Mouse (Mus musculus) hindbrain, embryonic 16.5 days (tissue): ENCODE measurements around the gene Orc1. TPM values are rescaled to one million over a fixed set of nuclear protein-coding genes. Genes with fewer than 3 reads are reported as not detected.

Experiments used
- ATAC-seq: fragments of 200-750 bp; cut with Nextera tagmentation; 2 replicates; pipeline ENCODE4 v1.8.0; 2017; ENCODE audit warnings: moderate TSS enrichment, moderate library complexity
- H3K27ac ChIP-seq: fragments of 300-500 bp; sonication (generic); 2 replicates; pipeline ENCODE4 v1.5.1; 2014; ENCODE audit warnings: low read depth, mild to moderate bottlenecking, control low read depth, low read length, moderate library complexity
- H3K27me3 ChIP-seq: fragments of 300-500 bp; sonication (generic); replicated peaks from 2 replicates; pipeline ENCODE4 v1.6.1; 2014; ENCODE audit warnings: low read length; ENCODE audit not compliant: control insufficient read depth, insufficient read depth
- H3K36me3 ChIP-seq: fragments of 300-500 bp; sonication (generic); 2 replicates; pipeline ENCODE4 v1.6.1; 2014; ENCODE audit warnings: mild to moderate bottlenecking, low read length, moderate library complexity, mixed read lengths; ENCODE audit not compliant: control insufficient read depth, insufficient read depth
- H3K4me1 ChIP-seq: fragments of 300-500 bp; sonication (generic); 2 replicates; pipeline ENCODE4 v1.6.1; 2014; ENCODE audit warnings: low read depth, low read length; ENCODE audit not compliant: control insufficient read depth, insufficient read depth
- H3K4me2 ChIP-seq: fragments of 300-500 bp; sonication (generic); 2 replicates; pipeline ENCODE4 v1.6.1; 2014; ENCODE audit warnings: mild to moderate bottlenecking, low read length, control low read depth, moderate library complexity
- H3K4me3 ChIP-seq: fragments of 300-500 bp; sonication (generic); 2 replicates; pipeline ENCODE4 v1.5.1; 2014; ENCODE audit warnings: mild to moderate bottlenecking, low read length, control low read depth, moderate library complexity
- H3K9ac ChIP-seq: fragments of 300-500 bp; sonication (generic); 2 replicates; pipeline ENCODE4 v1.6.1; 2014; ENCODE audit warnings: low read depth, mild to moderate bottlenecking, control low read depth, low read length, moderate library complexity
- H3K9me3 ChIP-seq: fragments of 300-500 bp; sonication (generic); 2 replicates; pipeline ENCODE4 v1.6.1; 2014; ENCODE audit warnings: mild to moderate bottlenecking, low read length, moderate library complexity; ENCODE audit not compliant: control insufficient read depth
- WGBS: fragments of 180-500 bp; shearing (Covaris S2); extraction: QIAGEN DNeasy Blood & Tissue Kit; methylation state at CpG from one replicate; pipeline ENCODE4 v1.1.7; 2014; 5-methylcytosine and 5-hydroxymethylcytosine counted together
- polyA plus RNA-seq: library from polyadenylated mRNA; unstranded; fragments of >200 nt; fragmentation: Nextera tagmentation; extraction: Ambion mirVana; gene quantifications from 2 replicates; pipeline ENCODE4 v1.2.1, GENCODE M21; 2015

Orc1 gene
- polyA plus RNA-seq: 1.5 and 2.2 TPM in 2 replicates

- peak; percentile 99 for ATAC-seq
- Histone ChIP-seq H3K4me1 (peaks cover 18% of the 10 kb centered on the region), H3K36me3 (peaks cover 9% of the 10 kb centered on the region), H3K27ac (peak within 1 kb of the TSS; percentile 78), H3K27me3 (no peaks in the 10 kb centered on the region), H3K4me2 (peak within 1 kb of the TSS; percentile 98), H3K9me3 (no peaks in the 10 kb centered on the region), H3K4me3 (peak within 1 kb of the TSS; percentile 89), H3K9ac (peak within 1 kb of the TSS; percentile 83)
- under 1% methylated on average over 64 of the region's 64 CpGs for WGBS
Observed at GRCm38 (mm10) chr4:108578840-108579742, at the start of gene Orc1, which contains the start of gene Prpf38a. Gene Orc1 (plus strand): TSS chr4:108579423. Gene Prpf38a (minus strand): TSS chr4:108579336.

- H3K4me2 ChIP-seq: no peak overlapping the region
- ATAC-seq: no peak
- no peak overlapping the region for H3K4me3 ChIP-seq
- H3K4me1 ChIP-seq: no peaks in the 10 kb centered on the region
- 89% methylated on average over 2 of the region's 2 CpGs for WGBS
- no peak overlapping the region for H3K27ac ChIP-seq
- H3K36me3 ChIP-seq: peaks cover 3% of the 10 kb centered on the region; the same call in 1 of the 2 replicates
- no peaks in the 10 kb centered on the region for H3K9me3 ChIP-seq
- no peak overlapping the region for H3K9ac ChIP-seq
- H3K27me3 ChIP-seq: no peaks in the 10 kb centered on the region
Observed at GRCm38 (mm10) chr4:108539701-108540100, 39.5 kb upstream of the Orc1 start.

- no peak for ATAC-seq
- 70% methylated on average over 1 of the region's 1 CpGs for WGBS
- no peaks in the 10 kb centered on the region for H3K9me3 ChIP-seq
- H3K9ac ChIP-seq: no peak overlapping the region
- no peak overlapping the region for H3K27ac ChIP-seq
- H3K36me3 ChIP-seq: peaks cover 43% of the 10 kb centered on the region
- H3K4me3 ChIP-seq: no peak overlapping the region
- H3K4me2 ChIP-seq: no peak overlapping the region
- H3K4me1 ChIP-seq: no peaks in the 10 kb centered on the region
- no peaks in the 10 kb centered on the region for H3K27me3 ChIP-seq
Observed at GRCm38 (mm10) chr4:108565026-108565425, 14.2 kb upstream of the Orc1 start.

GRCm38 (mm10) chr4:108572644-108573043, 6.6 kb upstream of the Orc1 start:
- H3K4me1 ChIP-seq: peaks cover 5% of the 10 kb centered on the region
- H3K9me3 ChIP-seq: no peaks in the 10 kb centered on the region
- H3K36me3 ChIP-seq: peaks cover 32% of the 10 kb centered on the region
- H3K4me2 ChIP-seq: no peak overlapping the region
- H3K9ac ChIP-seq: no peak overlapping the region
- no peaks in the 10 kb centered on the region for H3K27me3 ChIP-seq
- ATAC-seq: no peak
- H3K27ac ChIP-seq: no peak overlapping the region
- H3K4me3 ChIP-seq: no peak overlapping the region
- WGBS: 95% methylated on average over 3 of the region's 3 CpGs

- no peak overlapping the region; the same call in 1 of the 2 replicates for H3K9ac ChIP-seq
- H3K4me3 ChIP-seq: peak overlapping the region; percentile 89
- no peaks in the 10 kb centered on the region for H3K27me3 ChIP-seq
- peaks cover 18% of the 10 kb centered on the region for H3K4me1 ChIP-seq
- no peaks in the 10 kb centered on the region for H3K9me3 ChIP-seq
- 2% methylated on average over 16 of the region's 16 CpGs for WGBS
- H3K4me2 ChIP-seq: peak overlapping the region; percentile 98
- ATAC-seq: no peak
- no peak overlapping the region for H3K27ac ChIP-seq
- peaks cover 9% of the 10 kb centered on the region for H3K36me3 ChIP-seq
Observed at GRCm38 (mm10) chr4:108579743-108580411, 654 bp downstream of the Orc1 start.

- no peaks in the 10 kb centered on the region for H3K36me3 ChIP-seq
- ATAC-seq: no peak
- H3K9me3 ChIP-seq: no peaks in the 10 kb centered on the region
- H3K4me1 ChIP-seq: no peaks in the 10 kb centered on the region
- H3K27me3 ChIP-seq: no peaks in the 10 kb centered on the region
- no peak overlapping the region for H3K4me3 ChIP-seq
- 97% methylated on average over 2 of the region's 2 CpGs for WGBS
- H3K9ac ChIP-seq: no peak overlapping the region
- no peak overlapping the region for H3K4me2 ChIP-seq
- no peak overlapping the region for H3K27ac ChIP-seq
Observed at GRCm38 (mm10) chr4:108593376-108593775, 14.2 kb downstream of the Orc1 start.

GRCm38 (mm10) chr4:108595785-108596184, 16.6 kb downstream of the Orc1 start:
- Histone ChIP-seq H3K36me3 (no peaks in the 10 kb centered on the region), H3K27ac (no peak overlapping the region), H3K4me2 (no peak overlapping the region), H3K9me3 (no peaks in the 10 kb centered on the region), H3K4me1 (no peaks in the 10 kb centered on the region), H3K9ac (no peak overlapping the region), H3K4me3 (no peak overlapping the region), H3K27me3 (no peaks in the 10 kb centered on the region)
- WGBS: 94% methylated on average over 1 of the region's 1 CpGs
- no peak for ATAC-seq

GRCm38 (mm10) chr4:108598306-108598705, 19.1 kb downstream of the Orc1 start:
- no peaks in the 10 kb centered on the region for H3K27me3 ChIP-seq
- H3K4me2 ChIP-seq: no peak overlapping the region
- H3K4me1 ChIP-seq: no peaks in the 10 kb centered on the region
- 89% methylated on average over 4 of the region's 4 CpGs for WGBS
- H3K4me3 ChIP-seq: no peak overlapping the region
- no peaks in the 10 kb centered on the region for H3K9me3 ChIP-seq
- no peaks in the 10 kb centered on the region for H3K36me3 ChIP-seq
- no peak for ATAC-seq
- no peak overlapping the region for H3K27ac ChIP-seq
- no peak overlapping the region for H3K9ac ChIP-seq

GRCm38 (mm10) chr4:108601870-108602269, 22.6 kb downstream of the Orc1 start:
- H3K9me3 ChIP-seq: no peaks in the 10 kb centered on the region
- H3K4me3 ChIP-seq: no peak overlapping the region
- H3K9ac ChIP-seq: no peak overlapping the region
- H3K4me1 ChIP-seq: no peaks in the 10 kb centered on the region
- H3K27ac ChIP-seq: no peak overlapping the region
- no peak overlapping the region for H3K4me2 ChIP-seq
- no peak for ATAC-seq
- WGBS: 94% methylated on average over 7 of the region's 7 CpGs
- no peaks in the 10 kb centered on the region for H3K27me3 ChIP-seq
- no peaks in the 10 kb centered on the region; the same call in 1 of the 2 replicates for H3K36me3 ChIP-seq
